Mouse (Mus musculus) ES-E14 (cell line): Measurements from ENCODE around the gene Cdipt. TPM values are rescaled to one million over a fixed set of nuclear protein-coding genes. Genes with fewer than 3 reads are reported as not detected.

Source experiments
- DNase-seq: peaks from one replicate; pipeline ENCODE4 v3.0.0-alpha.2; 2013; ENCODE audit warnings: low read depth, low spot score
- H3K27ac ChIP-seq: 2 replicates; pipeline ENCODE4 v1.5.1; 2012; ENCODE audit warnings: low read depth, mild to moderate bottlenecking, low read length, moderate library complexity, mixed read lengths; ENCODE audit not compliant: poor library complexity, insufficient read depth, severe bottlenecking
- H3K36me3 ChIP-seq: 2 replicates; pipeline ENCODE4 v1.6.1; 2012; ENCODE audit warnings: mild to moderate bottlenecking, low read length, moderate library complexity, mixed read lengths; ENCODE audit not compliant: control insufficient read depth, poor library complexity, insufficient read depth, severe bottlenecking
- H3K4me1 ChIP-seq, 2 experiments: fragments of 150-350 bp in 1 of 2; sonication (generic) in 1 of 2; 2 replicates each; pipeline ENCODE4 v1.6.1; 2012; ENCODE audit warnings: low read length in 2 of 2, mild to moderate bottlenecking in 1 of 2, mixed read lengths in 1 of 2; ENCODE audit not compliant: control insufficient read depth in 2 of 2, insufficient read depth in 2 of 2, poor library complexity in 1 of 2
- H3K4me3 ChIP-seq, 2 experiments: fragments of 150-350 bp in 1 of 2; sonication (generic) in 1 of 2; 2 replicates each; pipeline ENCODE4 v1.5.1; 2012; ENCODE audit warnings: low read length in 2 of 2, low read depth in 1 of 2, mild to moderate bottlenecking in 1 of 2, mixed read lengths in 1 of 2; ENCODE audit not compliant: insufficient read depth in 1 of 2, poor library complexity in 1 of 2, severe bottlenecking in 1 of 2
- H3K9ac ChIP-seq: 2 replicates; pipeline ENCODE4 v1.6.1; 2012; ENCODE audit warnings: low read depth, mild to moderate bottlenecking, low read length, mixed read lengths; ENCODE audit not compliant: poor library complexity, insufficient read depth, severe bottlenecking
- H3K9me3 ChIP-seq: fragments of 150-350 bp; sonication (generic); 2 replicates; pipeline ENCODE4 v1.6.1; 2012; ENCODE audit warnings: low read depth, mild to moderate bottlenecking, low read length; ENCODE audit not compliant: control insufficient read depth, insufficient read depth
- CHD2 ChIP-seq: IDR thresholded peaks from 2 replicates; pipeline ENCODE4 v1.6.1; 2014; ENCODE audit warnings: mild to moderate bottlenecking, low read depth, low read length, inconsistent platforms
- HCFC1 ChIP-seq: IDR thresholded peaks from 2 replicates; pipeline ENCODE4 v1.6.1; 2012; ENCODE audit warnings: low read length, inconsistent platforms, borderline replicate concordance; ENCODE audit not compliant: insufficient read depth
- MAFK ChIP-seq: IDR thresholded peaks from 2 replicates; pipeline ENCODE4 v1.6.1; 2014; ENCODE audit warnings: mild to moderate bottlenecking, low read depth, low read length, inconsistent platforms; ENCODE audit not compliant: insufficient read depth
- ZC3H11A ChIP-seq: IDR thresholded peaks from 2 replicates; pipeline ENCODE4 v1.6.1; 2012; ENCODE audit warnings: low read depth, mild to moderate bottlenecking, inconsistent platforms, low read length, borderline replicate concordance
- ZNF384 ChIP-seq: IDR thresholded peaks from 2 replicates; pipeline ENCODE4 v1.6.1; 2012; ENCODE audit warnings: low read depth, low read length, inconsistent platforms
- in situ Hi-C, 2 experiments: fragments of 600-800 bp; cut with MboI; formaldehyde crosslinking; loops; one replicate each; pipeline ENCODE4 v1.15.1; 2025; ENCODE audit warnings: low sequenced_read_pairs in 2 of 2, inconsistent platforms in 1 of 2; ENCODE audit not compliant: unreplicated experiment in 2 of 2
- total RNA-seq: library from RNA; depleted of rRNA; stranded (reverse); fragments of 300-350 nt; gene quantifications from 2 replicates; pipeline ENCODE4 v1.2.3, GENCODE M21; 2012

The Cdipt gene
- total RNA-seq, 1 experiment = 106 TPM

DNA sequence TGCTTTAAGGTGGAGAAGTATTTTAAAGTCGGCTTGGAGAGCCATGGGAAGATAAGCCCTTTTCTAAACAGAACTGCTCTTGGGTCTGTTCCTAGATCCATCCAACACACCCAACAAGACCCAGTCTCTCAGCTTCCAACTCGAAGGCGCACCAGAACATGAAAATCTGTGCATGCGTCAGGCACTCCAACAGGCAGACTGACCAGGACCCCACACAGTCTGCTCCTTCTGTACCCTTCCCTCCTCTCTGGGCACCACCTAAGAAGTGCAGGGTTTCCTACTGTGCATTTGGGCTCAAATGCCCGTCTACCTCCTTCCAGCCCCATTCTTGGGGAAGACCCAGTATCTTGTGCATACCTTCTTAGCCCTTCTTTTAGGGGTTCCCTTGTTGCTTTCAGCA is 44.8 kb downstream of the Cdipt start:
- Histone ChIP-seq H3K4me3 (peak overlapping the region; percentile 60 to 62), H3K27ac (no peak overlapping the region), H3K4me1 (peaks cover 5 to 11% of the 10 kb centered on the region in 2 experiments; a peak in 2 of 4 replicates), H3K36me3 (peaks cover 38% of the 10 kb centered on the region), H3K9ac (peak overlapping the region; percentile 31), H3K9me3 (no peaks in the 10 kb centered on the region)
- DNase-seq = no peak
- in situ Hi-C loops = no loop called here
- TF ChIP-seq HCFC1 (no peak), ZC3H11A (no peak), MAFK (no peak), CHD2 (no peak), ZNF384 (no peak)

DNA sequence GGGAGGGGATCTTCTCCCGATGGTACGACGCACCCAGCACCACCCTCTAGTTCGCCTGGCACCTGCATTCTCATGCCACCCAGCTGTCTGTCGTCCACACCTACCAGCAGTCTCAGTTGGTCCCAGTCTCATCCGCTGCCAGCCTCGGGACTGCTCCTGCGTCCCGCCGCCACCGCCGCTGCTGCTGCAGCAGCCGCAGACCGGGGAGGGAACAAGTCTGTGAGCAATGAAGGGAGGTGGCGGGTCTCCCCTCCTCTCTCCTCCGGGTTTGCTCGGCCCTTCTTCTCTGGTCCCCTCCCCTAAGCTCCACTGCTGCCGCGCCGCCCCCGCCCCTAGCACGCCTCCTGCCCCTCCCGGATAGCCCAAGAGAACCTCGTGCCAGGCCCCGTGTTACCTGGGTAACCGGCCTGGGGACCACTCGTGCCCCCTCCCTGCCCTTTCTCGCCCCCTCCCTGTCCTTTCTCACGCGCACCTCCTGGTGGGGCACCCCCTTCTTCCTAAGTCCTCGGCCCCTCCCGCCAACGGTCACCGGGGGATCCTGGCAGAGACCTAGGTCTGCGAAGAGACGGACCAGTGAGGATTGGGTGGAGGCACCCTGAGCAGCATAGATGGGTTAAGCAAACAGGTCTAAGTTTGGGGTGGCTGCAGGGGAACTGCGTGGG is 45.3 kb downstream of the Cdipt start, which contains the start of the genes Gm42742 and Prrt2:
TSS of gene Gm42742 (minus strand) at position 197 of the 662 bp plus-strand sequence.
TSS of gene Prrt2 (minus strand) at position 311 of the 662 bp plus-strand sequence.
- Histone ChIP-seq H3K9ac (peak within 1 kb of the TSS; percentile 31), H3K36me3 (peaks cover 36% of the 10 kb centered on the region), H3K9me3 (no peaks in the 10 kb centered on the region), H3K4me3 (peak within 1 kb of the TSS; percentile 60 to 62), H3K27ac (peak within 1 kb of the TSS; percentile 52), H3K4me1 (peaks cover 5 to 11% of the 10 kb centered on the region in 2 experiments; a peak in 2 of 4 replicates)
- TF ChIP-seq ZC3H11A (no peak), HCFC1 (no peak), ZNF384 (no peak), CHD2 (no peak), MAFK (no peak)
- no peak for DNase-seq
- in situ Hi-C loops = no loop called here

DNA sequence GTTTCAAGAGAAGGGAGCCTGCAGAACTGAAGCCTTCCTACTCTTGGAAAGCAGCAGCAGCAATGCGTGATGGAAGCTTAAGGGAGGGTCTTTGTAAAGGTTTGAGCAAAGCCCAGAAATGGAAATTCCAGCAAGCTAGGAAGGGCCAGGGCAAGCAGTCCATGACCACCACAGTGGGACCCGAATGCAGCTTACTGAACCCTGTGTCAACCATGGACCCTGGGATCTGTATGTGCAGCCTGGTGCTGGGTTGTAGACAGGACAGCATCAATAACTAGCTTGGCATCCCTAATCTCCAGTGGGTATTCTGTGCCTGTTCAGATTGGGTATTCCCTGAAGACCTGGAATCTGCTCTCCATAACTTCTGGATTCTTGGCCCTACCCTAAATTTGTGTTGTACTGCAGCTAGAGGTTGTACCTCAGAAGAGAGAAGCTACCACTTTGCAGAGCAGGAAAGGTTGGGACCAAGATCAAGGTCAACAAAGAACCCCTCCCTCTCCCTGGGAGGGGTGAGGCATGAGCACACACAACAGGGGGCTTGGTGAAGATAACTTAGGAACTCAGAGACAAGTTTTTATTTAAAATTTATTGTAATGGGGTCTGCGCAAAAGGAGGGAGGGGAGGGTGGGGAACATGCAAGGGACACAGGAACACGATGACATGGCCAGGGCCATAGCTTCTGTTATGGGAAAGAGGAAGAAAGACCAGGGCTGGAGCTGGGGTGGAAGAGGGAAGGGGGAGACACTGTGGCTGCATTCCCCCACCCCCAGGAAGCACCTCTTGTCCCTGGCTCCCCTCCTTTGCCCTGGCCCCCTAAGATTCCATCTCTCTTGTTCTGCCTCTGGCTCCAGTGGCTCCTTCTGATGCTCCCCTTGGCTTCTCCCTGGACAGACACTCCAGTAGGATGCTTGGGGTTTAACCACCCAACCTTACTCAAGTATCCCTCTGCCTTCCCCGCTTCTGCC is 46.1 kb downstream of the Cdipt start:
- in situ Hi-C loops = no loop called here
- DNase-seq = no peak

DNA sequence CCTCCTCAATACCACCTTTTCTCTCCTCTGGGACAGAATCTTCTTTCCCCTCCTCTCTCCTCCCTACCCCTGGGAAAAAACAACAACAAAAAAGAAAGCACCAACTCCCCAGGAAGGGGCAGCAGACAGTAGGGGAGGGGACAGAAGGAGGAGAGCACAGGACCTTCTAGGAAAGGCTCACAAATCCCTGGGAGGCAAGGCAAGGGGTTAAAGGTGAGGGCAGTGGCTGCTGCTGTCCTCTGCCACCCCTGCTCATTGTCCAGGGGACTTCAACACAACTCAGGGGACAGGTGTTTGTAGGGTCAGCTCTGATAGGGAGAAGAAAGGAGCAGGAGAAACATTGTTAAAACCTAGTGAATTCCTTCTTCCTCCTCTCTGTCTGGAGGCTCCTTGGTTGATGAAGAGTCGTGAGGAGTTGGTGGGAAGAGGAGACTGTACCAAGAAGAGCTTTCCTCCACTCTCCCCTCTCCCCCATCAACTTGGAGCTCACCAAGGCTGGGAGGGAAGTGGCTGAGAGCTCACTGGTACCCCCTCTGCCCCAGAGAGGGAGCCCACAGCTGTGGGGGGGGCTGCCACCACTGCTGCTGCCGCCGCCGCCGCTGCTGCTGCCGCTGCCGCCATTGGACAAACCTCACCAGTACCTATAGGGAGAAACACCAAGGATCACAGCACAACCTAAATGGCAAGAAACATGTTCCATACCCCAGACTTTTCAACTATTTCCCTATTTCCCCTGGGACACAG is 47.0 kb downstream of the Cdipt start:
- Histone ChIP-seq H3K4me1 (peaks cover 5 to 11% of the 10 kb centered on the region in 2 experiments; a peak in 2 of 4 replicates), H3K9me3 (no peaks in the 10 kb centered on the region), H3K36me3 (peaks cover 37% of the 10 kb centered on the region), H3K4me3 (peak overlapping the region in 1 of 2 experiments; percentile 87; a peak in 3 of 4 replicates), H3K9ac (peak overlapping the region; percentile 90), H3K27ac (peak overlapping the region; percentile 24)
- DNase-seq = no peak
- TF ChIP-seq MAFK = no peak
- no peak for TF ChIP-seq ZC3H11A
- no peak for TF ChIP-seq CHD2
- no peak for TF ChIP-seq HCFC1
- TF ChIP-seq ZNF384 = no peak
- in situ Hi-C loops = no loop called here

More for the DNA sequence above, 46.1 kb downstream of the Cdipt start:
- peaks cover 5 to 11% of the 10 kb centered on the region in 2 experiments; a peak in 2 of 4 replicates for H3K4me1 ChIP-seq
- no peak overlapping the region for H3K27ac ChIP-seq
- H3K4me3 ChIP-seq = peak overlapping the region; percentile 60 to 62
- peaks cover 36% of the 10 kb centered on the region for H3K36me3 ChIP-seq
- H3K9ac ChIP-seq = peak overlapping the region; percentile 31; the same call in 1 of the 2 replicates
- no peak for TF ChIP-seq HCFC1
- TF ChIP-seq CHD2 = 0 out of 2 replicates have a peak, but pooled peaks have one; percentile 22
- no peaks in the 10 kb centered on the region for H3K9me3 ChIP-seq
